ENCODE assay signal across 8 mouse cellular contexts in genomic region chr10:79854801-79855541, GRCm38 (mm10). TPM values are rescaled to one million over a fixed set of nuclear protein-coding genes. Genes with fewer than 3 reads are reported as not detected.
DNase-seq lines count a peak whose midpoint lies in the region; ATAC-seq lines count a peak whose summit lies in the region.

No protein-coding gene starts in this region.

- peak overlapping the region; percentile 98 for H3K4me3 ChIP-seq in heart, embryonic 10.5 days
- H3K4me3 ChIP-seq in kidney, embryonic 14.5 days (ENCODE audit: low read length) = peak overlapping the region; percentile 100

- H3K27ac ChIP-seq in heart, embryonic 10.5 days = peak overlapping the region; percentile 100
- H3K27ac ChIP-seq in kidney, embryonic 14.5 days (ENCODE audit: low read depth, low read length) = peak overlapping the region; percentile 100

- peak overlapping the region; percentile 100 for H3K9ac ChIP-seq in kidney, embryonic 14.5 days (ENCODE audit: low read depth, low read length)

- under 1% methylated on average over 83 of the region's 83 CpGs for WGBS in heart, embryonic 10.5 days
- WGBS in kidney, embryonic 14.5 days = under 1% methylated on average over 82 of the region's 83 CpGs

- peaks cover 69% of the 10 kb centered on the region for H3K4me1 ChIP-seq in heart, embryonic 10.5 days
- H3K4me1 ChIP-seq in kidney, embryonic 14.5 days (ENCODE audit: control insufficient read depth, insufficient read depth, low read length) = peaks cover 48% of the 10 kb centered on the region

- peak; percentile 85 for DNase-seq in A20 (ENCODE audit: low read depth, low spot score)
- DNase-seq in T-cell, adult 2 months (ENCODE audit: low spot score) = peak; percentile 86
- peak; percentile 86 for DNase-seq in embryo, embryonic 10.5 days (ENCODE audit: low spot score)
- no peak for DNase-seq in heart, embryonic 10.5 days (ENCODE audit: low spot score)
- DNase-seq in lung, postnatal 14 days = peak; percentile 74
- peak; percentile 52 for DNase-seq in skeletal muscle tissue, adult 2 months (ENCODE audit: low read depth, low spot score)
- DNase-seq in Muller cell, postnatal 12 days (ENCODE audit: inconsistent ontology term) = no peak

- peak; percentile 18 for ATAC-seq in kidney, embryonic 14.5 days (ENCODE audit: low FRiP score, low TSS enrichment)

- H3K27me3 ChIP-seq in heart, embryonic 10.5 days (ENCODE audit: insufficient read depth, poor library complexity, severe bottlenecking) = no peaks in the 10 kb centered on the region
- H3K27me3 ChIP-seq in kidney, embryonic 14.5 days (ENCODE audit: control insufficient read depth, insufficient read depth, low read length) = no peaks in the 10 kb centered on the region

- H3K36me3 ChIP-seq in heart, embryonic 10.5 days = peaks cover 44% of the 10 kb centered on the region
- H3K36me3 ChIP-seq in kidney, embryonic 14.5 days (ENCODE audit: control insufficient read depth, insufficient read depth, low read length) = peaks cover 39% of the 10 kb centered on the region

- peak overlapping the region; percentile 100 for H3K4me2 ChIP-seq in kidney, embryonic 14.5 days (replicated peaks; ENCODE audit: low read depth, low read length)

- H3K9me3 ChIP-seq in heart, embryonic 10.5 days = no peaks in the 10 kb centered on the region
- no peaks in the 10 kb centered on the region for H3K9me3 ChIP-seq in kidney, embryonic 14.5 days (ENCODE audit: control insufficient read depth, low read length)

RNA-seq across cellular contexts. Expression of gene Ptbp1, which starts 0.7 kb away (rescaled TPM):
- polyA plus RNA-seq in heart, embryonic 10.5 days (2016; fragmentation: Nextera tagmentation; extraction: Ambion mirVana) = 174 and 264 TPM in 2 replicates
- polyA plus RNA-seq in kidney, embryonic 14.5 days (2014; fragmentation: Nextera tagmentation; extraction: Ambion mirVana) = 279 and 333 TPM in 2 replicates

RNA-seq across cellular contexts. Expression of gene Prtn3, which starts 19.3 kb away (rescaled TPM):
- polyA plus RNA-seq in heart, embryonic 10.5 days (2016; fragmentation: Nextera tagmentation; extraction: Ambion mirVana) = 2.4 and 7.8 TPM in 2 replicates
- polyA plus RNA-seq in kidney, embryonic 14.5 days (2014; fragmentation: Nextera tagmentation; extraction: Ambion mirVana) = 9.6 and 11.1 TPM in 2 replicates

RNA-seq across cellular contexts. Expression of gene Plppr3, which starts 19.5 kb away (rescaled TPM):
- 16.2 and 36.9 TPM in 2 replicates for polyA plus RNA-seq in heart, embryonic 10.5 days (2016; fragmentation: Nextera tagmentation; extraction: Ambion mirVana)
- polyA plus RNA-seq in kidney, embryonic 14.5 days (2014; fragmentation: Nextera tagmentation; extraction: Ambion mirVana) = 58.8 and 59.7 TPM in 2 replicates

RNA-seq across cellular contexts. Expression of gene Elane, which starts 31.1 kb away (rescaled TPM):
- polyA plus RNA-seq in heart, embryonic 10.5 days (2016; fragmentation: Nextera tagmentation; extraction: Ambion mirVana) = 0.14 and 0.15 TPM in 2 replicates
- not detected in 2 replicates for polyA plus RNA-seq in kidney, embryonic 14.5 days (2014; fragmentation: Nextera tagmentation; extraction: Ambion mirVana)

RNA-seq across cellular contexts. Expression of gene Misp, which starts 34.2 kb away (rescaled TPM):
- 0.21 and 0.82 TPM in 2 replicates for polyA plus RNA-seq in heart, embryonic 10.5 days (2016; fragmentation: Nextera tagmentation; extraction: Ambion mirVana)
- polyA plus RNA-seq in kidney, embryonic 14.5 days (2014; fragmentation: Nextera tagmentation; extraction: Ambion mirVana) = 4.1 and 9.0 TPM in 2 replicates

Comparison
In these comparisons a context has a peak if more than half of its experiments do, and no peak if none do; other contexts are left out.
1. DNase-seq: peak in A20 (single experiment), T-cell, adult 2 months (single experiment), embryo, embryonic 10.5 days (single experiment), lung, postnatal 14 days (single experiment) and skeletal muscle tissue, adult 2 months (single experiment); none in heart, embryonic 10.5 days (single experiment) and Muller cell, postnatal 12 days (single experiment).